Mouse (Mus musculus) thymus, postnatal 4 days (tissue): Measurements from ENCODE around the gene Atad3a.

Experiments used
- DNase-seq: peaks from one replicate; pipeline ENCODE4 v3.0.0; 2021

Atad3a gene

DNA sequence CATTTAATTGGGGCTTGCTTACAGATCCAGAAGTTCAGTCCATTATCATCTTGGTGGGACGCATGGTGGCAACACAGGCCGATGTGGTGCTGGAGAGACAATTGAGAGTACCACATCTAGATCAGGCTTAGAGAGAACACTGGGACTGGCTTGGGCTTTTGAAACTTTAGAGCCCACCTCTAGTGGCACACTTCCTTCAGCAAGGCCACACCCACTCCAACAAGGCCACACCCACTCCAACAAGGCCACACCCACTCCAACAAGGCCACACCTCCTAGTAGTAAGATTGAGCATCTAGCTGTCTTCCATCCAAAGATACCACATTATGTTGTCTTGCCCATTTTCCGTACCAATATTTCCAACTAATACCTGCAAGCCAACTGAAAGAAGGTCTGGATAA, 68.5 kb downstream of the Atad3a start:
- no peak for DNase-seq
